Mouse (Mus musculus): Measurements from ENCODE around the gene Dnmt1.
A peak's percentile ranks its signal among the peaks of the same experiment; 100 is the strongest.

Gene Dnmt1

DNA sequence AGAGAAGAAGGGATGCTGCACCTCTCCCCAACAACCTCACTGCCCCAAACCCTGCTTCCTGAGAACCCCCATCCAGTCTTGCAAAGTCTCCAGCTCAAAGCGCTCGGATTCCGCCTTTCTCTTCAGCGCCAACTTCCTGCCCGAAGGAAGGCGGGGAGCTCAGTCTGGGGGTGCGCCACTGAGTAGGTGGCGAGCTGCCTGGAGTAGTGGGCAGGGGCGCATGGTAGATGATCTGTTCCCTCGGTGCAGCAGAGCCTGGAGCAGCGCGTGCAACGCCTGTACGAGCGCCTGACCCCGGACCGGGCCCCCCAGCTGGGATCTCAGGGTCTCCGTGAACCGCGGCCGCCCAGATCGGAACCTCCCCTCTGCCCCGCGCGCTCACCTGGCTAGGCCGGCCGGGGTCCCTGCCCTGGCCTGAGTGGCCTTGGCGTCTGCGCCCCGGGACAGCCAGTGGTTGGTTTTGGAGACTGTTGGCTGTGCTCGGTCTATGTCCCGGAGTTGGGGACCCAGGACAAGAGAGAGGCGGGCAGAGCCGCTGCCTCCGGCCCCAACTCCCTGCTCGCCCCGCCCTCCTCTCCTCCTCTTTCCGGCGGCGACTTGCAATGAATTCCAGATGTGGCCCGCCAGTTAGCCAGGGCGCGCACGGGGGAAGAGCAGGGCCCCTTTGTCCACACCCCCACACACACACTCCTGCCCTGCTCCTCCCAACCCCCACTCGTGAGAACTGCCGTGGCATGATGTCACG lies 16.7 kb upstream of the Dnmt1 start, which contains the start of gene S1pr2:
Gene S1pr2, minus strand, starts transcription at position 566 of the 745 bp plus-strand sequence.
- no peak for DNase-seq

DNA sequence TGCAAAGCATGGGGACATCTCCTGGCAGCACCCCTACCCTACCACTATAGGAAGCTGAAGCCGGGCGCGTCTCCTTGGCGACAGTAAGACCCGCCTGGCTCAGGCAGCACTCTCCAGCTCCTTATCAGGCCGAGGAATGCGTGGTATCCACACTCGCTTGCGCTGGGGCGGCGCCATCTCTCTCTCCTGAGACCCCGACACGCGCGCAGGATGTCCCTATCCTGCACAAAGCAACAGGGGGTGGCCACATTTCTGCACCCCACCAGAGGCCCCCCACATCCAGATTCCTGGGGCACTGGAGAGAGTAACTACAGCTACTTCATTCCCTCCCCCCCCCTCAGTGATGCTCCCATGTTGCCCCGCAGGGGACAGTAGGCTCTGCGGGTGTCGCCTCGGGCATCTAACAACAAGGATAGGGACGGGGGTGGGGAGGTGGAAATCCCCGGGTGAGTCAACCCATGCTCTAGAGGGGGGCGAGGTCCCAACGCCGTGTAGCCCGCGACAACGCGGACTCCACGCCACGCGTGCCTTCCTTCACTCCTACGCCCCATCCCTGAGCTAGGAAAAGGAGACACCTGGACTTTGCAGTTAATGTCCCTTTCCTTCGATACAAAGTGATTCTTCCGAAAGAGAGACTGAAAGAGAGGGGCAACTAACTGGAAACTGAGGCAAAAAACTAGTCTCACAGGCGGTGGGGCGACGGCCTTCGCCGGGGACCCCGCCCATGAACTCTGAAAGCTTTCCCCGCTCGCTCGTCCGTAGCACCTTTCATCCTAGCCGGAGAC lies 15.9 kb upstream of the Dnmt1 start:
- no peak for DNase-seq

DNA sequence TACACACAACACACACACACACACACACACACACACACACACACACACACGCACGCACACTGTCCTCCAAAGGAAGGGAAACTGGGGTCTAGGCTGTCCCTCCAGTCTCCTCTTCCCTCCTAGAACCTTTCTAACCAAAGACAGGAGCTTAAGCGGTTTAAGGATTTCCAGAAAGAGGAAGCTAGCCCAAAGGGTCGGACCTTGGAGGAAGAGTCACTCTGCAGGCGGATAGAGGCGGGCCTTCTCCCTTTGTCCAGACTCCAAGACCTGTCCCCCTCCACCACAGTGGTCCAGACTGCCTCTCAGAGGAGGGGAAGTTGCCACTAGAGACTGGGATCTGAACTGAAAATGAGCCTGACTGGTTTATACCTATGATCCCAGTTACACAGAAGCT lies 14.0 kb upstream of the Dnmt1 start:
- no peak for DNase-seq

DNA sequence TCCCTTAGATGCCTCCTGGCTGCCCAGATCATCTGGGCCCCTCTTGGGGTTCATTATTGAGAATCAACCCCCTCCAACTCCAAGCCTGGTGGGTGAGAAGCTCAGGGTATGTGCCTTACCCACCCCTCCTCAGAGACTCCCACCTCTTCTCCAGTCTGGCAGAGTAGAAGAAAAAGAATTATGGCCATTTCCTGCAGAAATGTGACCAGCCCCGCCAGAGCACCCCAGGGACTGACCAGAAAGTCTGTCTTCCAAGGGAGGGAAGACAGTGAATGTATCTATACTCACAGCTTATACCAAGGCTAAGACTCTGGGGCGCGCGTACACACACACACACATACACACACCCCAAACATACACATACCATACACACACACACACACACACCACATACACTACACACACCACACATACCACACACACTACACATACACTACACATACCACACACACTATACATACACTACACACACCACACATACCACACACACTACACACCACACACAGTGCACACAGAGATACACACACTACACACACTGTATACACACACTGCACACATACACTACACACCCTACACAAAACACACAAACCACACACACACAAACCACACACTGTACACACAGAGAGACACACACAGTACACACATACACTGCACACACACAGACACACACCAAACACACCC lies 13.5 kb upstream of the Dnmt1 start:
- DNase-seq = no peak

DNA sequence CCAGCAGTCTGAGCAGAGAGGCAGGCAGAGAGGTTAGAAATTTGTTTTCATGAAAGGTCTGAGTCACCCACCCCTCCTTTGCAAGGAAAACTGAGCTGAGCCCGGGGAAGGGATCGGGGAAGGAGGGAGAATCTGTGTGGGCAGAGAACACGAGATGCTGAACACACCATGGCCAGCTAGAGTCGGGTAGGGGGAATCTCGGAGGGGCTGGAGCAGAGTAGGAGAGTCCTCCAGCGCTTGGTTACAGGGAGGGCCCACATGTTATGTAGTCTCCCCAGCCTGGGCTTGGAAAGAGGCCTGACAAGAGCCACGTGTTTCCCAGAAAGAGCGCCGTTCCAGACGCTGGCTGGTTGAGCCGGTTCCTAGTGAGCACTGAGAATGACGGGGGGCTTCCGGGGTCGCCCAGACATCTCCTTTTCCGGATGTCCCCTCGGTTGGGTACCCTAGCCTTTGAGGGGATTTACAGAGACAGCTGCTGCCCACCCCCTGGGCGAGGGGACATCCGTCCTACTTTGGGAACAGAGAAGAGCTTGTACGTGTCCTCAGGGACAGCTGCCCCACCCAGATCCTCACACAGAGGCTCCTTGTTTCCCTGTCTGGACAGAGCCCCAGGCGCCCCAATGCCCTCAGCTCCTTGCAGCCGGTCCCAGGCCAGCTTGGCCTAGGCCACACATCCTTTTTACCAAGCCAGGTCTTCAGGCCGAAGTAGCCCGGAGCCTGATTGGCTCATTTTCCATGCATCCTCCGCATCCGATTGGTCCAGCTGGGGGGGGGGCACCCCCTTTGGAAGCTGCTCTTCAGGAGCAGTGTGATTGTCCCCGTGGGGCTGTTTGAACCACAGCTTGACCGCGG lies 12.7 kb upstream of the Dnmt1 start:
- peak; percentile 31 for DNase-seq

DNA sequence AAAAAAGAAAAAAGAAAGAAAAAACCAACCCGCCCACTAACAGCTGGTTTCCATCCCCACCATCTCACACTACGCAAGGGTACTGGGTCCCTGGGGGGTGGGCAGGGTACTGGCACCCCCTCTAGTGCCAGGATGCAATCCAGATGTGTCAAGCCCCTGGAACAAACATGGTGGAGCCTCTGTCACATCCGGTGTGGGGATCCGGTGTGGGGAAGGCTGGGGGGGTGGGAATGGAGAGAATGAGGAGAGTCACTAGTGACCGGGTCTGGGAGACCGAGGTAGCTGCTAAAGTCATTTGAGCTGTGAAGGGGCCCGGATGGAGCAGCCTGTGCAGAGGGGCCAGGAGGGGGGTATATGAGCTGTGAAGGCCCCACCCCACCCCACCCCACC lies 12.1 kb upstream of the Dnmt1 start:
- no peak for DNase-seq

DNA sequence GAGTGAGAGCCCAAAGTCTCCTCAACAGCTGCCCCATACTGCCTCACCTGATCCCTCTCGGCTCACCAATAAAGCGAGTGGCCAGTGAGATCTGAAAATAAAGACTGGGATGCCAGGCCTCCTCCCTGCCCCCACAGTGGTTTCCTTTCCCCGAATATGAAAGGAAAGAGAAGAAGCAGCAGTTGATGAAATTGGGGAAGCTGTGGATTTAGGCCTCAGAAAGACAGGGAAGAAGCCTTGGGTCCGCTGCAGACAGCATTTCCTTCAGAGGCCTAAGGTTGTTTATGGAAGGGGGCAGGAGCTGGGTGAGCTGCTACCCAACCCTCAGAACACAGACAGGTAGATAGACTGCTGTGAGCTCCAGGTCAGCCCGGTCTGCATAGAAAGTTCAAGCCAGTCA lies 7.1 kb upstream of the Dnmt1 start:
- DNase-seq = no peak

DNA sequence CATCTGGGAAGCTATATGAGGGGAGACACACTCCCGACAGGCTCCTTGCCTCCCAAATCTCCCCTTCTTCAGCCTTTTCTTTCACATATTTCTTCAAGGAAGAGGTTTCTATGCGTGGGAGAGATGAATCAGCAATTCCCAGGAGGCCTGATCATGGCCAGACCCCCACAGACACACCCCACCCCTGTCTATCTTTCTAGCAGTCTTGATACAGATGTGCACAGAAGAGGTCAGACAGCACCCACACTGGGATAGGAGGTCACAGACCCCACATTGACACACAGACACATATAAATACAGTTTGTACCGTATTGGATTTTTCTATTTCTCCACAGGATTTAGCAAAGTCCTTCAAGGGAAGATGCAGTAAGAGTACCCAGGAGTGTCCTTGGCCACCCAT lies 6.3 kb upstream of the Dnmt1 start:
- no peak for DNase-seq

DNA sequence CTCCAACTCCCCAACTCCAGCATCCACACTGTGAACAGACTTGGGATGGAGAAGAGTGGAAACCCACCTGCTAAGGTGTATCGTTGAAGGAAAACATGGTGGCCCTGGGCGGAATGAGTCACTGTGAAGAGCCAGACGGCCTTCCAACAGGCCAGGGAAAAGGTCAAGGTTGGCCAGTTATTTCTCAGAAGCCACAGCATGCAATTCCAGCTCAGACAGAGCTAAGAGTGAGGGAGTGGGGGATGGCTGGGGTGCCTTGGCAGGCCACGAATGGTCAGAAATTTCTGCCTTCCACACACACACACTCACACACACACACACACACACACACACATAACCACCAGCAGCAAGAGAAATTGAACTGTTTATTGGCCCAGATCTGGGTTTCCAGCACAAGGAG lies 5.9 kb upstream of the Dnmt1 start:
- no peak for DNase-seq

DNA sequence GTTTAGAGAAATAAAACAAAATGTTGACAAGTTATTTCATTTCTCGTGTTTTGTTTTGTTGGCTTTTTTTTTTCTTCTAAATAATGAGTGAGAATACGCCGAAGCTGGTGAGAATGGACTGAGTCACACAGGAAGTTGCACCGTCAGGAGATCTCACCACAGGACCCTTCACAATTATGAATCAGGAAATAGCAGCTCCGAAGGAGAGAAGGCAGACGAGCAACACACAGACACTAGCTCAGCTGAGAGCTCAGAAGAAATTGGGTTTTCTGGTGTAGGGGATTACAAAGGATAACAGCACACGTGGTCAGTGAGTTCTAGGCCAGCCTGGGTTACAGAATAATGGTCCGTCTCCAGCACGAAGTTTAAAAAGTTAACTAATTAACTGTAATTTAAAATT lies 1.9 kb upstream of the Dnmt1 start:
- no peak for DNase-seq

DNA sequence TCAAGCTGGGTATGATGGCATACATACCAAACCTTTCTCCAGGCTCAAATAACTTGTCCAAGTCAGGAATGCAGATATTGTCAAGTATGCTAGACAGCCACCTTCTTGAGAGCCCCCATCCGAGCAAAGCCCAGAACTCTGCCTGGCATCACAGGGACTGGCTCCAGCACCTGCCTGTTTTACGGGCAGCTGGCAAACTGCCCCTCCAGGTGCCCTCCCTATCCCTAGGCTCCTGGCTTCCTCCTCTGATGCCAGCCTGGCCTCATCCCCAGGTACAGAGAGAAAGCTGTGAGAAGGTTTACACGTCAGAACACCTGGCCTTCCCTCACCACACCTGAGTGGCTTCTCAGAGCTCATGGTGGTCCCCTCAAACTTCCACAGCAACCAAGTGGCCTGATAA lies 2.7 kb downstream of the Dnmt1 start:
- no peak for DNase-seq

DNA sequence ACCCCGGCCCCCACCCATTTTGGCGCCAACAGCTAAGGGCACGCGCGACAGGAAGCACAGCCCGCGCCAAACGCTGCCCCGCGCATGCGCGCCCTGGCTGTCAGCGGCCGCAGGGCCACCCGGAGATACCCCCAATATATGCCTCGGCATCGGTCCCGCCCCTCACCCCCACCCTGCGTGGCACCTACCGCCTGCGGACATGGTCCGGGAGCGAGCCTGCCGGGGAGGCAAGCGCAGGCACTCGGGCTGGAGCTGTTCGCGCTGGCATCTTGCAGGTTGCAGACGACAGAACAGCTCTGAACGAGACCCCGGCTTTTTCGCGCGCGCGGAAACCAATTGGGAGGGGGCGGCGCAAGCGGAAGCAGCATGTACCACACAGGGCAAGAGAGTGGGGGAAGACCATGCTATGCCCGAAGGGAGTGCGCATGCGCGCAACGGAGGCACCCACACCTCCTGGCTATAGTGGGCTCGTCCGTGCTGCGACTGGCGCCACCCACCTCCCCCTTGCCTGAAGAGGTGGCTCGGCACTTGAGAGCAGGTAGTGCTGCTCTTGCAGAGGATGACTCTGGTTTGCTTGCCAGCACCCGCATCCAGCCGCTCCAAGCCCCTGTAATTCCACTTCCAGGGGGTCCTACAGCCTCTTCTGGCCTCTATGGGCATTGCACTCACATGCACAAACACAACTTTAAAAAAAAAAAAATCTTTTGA lies 7.0 kb downstream of the Dnmt1 start:
- DNase-seq = peak; percentile 97

DNA sequence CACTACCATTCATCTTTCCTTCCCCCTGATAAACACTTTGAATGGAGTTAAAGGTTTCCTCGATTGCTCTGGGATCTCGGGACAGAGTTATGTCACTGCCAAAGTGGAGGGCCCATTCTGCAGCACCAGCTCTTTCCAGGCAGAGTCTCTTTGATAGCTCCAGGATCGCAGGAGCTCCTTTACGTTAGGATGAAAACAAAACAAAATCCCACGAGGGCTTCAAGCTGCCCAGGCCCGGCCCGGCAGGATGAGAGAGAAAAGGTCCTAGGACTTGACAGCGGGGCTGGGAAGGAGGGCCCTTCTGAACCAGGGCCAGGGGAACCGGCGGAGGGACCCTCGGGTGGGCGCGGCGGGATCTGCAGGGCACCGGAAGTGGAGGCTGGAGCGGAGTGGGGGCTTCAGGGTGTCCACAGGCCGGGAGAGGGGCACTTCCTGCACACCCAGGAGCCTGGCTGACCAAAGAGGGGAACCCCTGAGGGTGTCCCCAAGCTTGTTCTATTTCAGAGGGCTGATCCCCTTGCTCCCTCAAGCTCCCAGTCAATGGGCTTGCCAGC lies 7.6 kb downstream of the Dnmt1 start:
- no peak for DNase-seq

DNA sequence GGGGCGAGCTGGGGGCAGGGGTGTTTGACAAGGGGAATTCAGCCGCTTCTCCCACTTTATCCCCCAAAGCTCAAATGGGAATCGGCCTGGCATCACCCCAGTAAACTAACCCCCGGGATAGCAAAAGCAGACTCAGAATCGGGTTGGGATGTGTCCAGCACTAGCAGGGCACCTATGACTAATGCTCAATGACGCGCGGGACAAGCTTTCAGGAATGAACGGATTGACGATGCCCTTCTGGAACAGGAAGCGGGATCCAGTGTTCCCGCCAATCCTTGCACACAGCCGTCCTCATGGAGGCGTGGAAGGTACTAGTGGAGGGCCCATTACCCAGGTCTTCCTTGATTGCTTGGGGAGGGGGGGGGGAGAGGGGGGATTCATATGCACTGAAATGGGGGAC lies 8.2 kb downstream of the Dnmt1 start:
- peak; percentile 42 for DNase-seq

DNA sequence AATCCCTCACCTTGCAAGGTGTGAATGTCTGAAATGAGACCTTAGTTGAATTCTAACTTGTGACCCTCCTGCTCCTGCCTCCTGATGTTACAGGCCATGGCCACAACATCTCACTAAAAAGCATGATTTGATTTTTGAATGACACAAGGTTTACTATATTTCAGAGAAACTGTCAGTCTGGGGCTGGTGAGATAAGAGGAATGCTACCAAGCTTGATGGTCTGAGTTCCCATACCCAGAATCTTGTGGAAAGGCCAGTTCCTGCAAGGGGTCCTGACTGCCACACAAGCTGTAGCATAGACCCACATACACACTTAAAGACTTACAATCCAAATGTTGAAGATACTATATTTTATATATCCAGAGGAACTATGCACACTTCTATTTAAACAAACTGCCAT lies 9.3 kb downstream of the Dnmt1 start:
- DNase-seq = no peak

DNA sequence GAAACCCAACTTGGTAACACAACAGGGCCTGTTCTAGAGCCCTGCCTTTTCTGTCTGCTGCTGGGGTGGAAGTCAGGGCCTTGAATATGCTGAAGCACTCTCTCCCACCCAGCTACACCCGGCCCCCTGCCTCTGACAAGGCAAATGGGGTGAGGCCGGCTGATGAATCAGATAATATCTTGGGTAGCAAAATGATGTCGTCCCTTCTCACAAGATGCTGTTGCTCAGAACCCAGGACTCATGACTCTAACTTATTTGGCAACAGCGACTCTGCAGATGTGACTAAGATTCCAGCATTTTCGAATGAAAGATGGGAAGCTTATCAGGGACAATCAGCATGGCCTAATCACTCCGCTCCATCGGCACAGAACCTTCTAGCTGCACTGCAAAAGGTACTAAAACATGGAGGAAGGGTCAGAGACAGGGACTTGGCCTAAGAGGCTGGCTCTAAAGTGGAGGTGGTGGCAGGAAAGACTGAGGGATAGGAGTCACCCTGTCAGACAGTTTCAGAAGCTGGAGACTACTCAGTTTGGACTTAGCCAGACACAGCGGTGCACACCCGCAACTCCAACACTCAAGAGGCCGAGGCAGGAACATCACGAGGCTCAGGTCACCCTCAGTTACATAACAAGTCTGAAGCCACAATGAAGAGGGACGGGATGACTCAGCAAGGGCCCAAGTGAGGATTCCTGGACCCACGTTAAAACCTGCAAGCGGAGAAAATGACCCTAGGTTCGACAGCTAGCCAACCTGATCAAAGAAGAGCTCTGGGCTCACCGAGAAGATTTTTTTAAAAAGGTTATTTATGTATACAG lies 13.4 kb downstream of the Dnmt1 start:
- DNase-seq = no peak

DNA sequence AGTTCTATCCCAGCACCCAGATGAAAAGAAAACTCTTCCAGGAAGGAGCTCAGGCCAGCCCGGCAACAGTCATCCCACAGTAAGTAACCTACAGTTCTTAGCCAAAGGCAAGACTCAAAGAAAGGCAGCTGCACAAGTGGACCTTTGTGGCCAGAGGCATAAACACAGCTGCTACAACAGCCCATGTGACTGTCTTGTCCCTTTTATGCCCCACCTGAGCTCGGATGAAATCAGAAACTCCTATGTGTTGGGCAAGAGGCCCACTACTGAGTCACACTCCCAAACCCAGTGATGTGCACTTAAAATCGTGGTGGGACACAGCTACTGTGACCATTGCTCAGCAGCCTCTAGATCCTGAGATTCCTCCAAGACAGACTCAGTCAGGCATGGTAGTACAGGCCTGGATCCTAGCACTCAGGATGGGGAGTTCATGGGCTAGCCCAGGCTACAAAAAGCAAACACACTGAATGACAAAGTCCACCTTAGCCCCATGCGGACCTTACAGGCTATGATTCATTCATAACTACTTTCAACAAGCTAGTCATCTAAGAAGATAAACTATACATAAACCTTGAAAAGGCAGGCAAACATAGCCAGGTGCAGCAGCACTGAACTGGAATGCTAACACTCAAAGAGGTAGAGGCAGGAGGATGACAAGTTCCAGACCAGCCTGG lies 14.9 kb downstream of the Dnmt1 start:
- no peak for DNase-seq

DNA sequence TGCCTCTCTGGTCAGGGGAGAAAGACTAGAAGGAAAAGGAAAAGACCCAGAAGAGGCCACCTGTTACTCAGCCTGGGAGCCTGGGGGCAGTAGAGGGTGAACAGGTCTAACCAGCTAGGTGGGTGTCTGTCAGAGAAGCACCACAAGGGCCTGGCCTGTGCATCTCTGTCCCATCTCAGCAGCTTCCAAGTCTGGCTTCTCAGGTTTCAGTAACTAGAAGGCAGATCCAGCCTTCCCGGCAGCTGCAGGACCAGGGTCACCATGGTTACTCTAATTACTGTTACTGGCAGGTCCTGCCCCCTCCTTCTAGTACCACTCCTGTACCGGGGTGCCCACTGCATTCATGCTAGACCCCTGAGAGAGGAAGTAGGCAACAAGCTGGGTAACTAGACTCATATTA lies 15.8 kb downstream of the Dnmt1 start:
- DNase-seq = no peak

DNA sequence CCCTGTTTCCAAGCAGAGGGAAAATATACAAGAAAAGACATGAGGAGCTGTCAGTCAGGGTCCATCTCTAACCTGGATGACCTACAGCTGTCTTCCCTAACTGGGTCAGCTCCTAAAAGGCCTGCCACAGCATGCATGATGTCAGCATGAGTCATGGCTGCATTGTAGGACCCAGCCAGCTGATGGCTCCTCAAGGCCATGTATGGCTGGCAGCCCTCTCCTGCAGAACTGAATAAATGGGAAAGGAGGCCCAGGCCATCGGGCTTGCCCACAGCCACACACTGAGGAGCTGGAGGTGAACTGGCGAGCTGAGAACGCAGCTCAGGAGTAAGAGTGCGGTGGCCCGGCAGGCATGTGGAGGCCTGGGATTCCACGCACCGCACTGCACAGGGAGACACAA lies 16.3 kb downstream of the Dnmt1 start:
- DNase-seq = no peak

DNA sequence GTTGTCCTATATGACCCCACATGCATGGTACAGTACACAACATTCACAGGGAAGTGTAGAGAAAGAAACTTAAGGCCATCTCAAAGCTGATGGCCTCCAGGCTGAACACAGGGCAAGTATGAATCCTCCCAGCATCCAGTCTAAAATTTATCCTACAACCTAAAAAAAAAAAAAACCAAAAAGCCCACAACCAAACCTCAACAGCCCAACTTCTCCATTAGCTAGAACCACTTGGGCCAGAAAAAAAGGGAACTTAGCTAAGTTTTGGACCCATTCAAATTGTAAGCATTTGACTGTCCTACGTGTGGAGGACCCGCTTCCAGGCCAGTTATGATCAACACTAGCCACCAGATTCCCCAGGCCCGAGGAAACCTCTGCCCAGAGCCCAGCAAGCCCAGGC lies 36.4 kb downstream of the Dnmt1 start:
- no peak for DNase-seq

DNA sequence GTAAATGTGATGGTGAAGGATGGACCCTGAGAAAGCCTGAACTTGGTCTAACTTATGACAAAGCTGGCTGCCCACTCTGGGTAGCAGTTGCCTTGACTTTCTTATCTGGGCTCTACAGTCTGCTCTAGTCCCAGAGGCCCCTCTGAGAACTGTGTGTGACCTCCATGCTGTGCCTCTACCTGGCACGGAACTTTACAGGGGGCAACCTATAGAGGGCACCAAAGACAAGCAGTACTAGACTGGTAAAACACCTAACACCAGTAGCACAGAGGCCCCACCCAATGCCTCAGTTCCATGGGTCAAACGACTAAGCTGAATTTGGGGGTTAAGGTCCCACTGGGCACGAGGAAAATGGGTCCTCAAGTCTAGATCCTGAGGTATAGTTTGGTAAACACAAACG lies 43.5 kb downstream of the Dnmt1 start:
- DNase-seq = no peak

Measured in cerebellum, adult 8-10 months (tissue).